In the genomic region with DNA sequence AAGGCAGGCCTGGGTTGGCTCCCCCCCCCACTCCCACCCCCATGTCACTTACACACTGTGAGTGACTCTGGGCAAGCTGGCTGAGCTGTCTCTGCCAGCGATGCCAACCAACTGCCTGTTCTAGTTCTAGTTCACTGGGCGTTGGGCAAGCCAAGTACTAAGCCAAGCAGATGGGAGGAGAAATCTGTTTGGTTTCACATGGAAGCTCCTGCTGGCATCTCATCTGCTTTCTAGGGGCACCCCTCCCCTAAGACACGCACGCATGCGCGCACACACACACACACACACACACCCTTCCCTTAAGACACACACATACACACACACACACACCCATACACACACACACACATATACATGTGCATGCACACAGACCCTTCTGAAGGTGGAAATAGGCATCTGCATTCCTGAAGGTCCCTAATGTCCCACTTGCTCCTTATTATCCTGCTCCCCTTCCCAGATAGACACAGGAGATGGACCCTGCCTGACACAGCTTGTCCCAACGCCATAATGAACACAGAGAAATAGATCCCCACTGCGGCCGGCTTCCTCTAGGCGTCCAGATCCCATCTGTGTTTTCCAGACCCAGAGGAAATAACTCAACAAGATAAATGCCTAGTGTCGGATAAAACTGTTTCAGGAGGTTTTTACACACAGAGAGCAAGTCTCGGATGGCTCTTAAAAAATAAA, we compare ENCODE assay signal across 13 mouse cellular contexts. TPM values are rescaled to one million over a fixed set of nuclear protein-coding genes. Genes with fewer than 3 reads are reported as not detected.
A peak's percentile ranks its signal among the peaks of the same experiment; 100 is the strongest.
DNase-seq lines count a peak whose midpoint lies in the region; ATAC-seq and TF ChIP-seq lines count a peak whose summit lies in the region.
"Had no signal": no experiment of that assay in that cellular context is flagged by ENCODE, and none has a peak within 500 bp of the region (broad histone marks: within the 10 kb centered on the region; RNA-seq: fewer than 3 reads in every experiment).

No protein-coding gene starts in this region.

- no peak overlapping the region for H3K4me3 ChIP-seq in hindbrain, embryonic 15.5 days
- H3K4me3 ChIP-seq in hindbrain, embryonic 12.5 days: no peak overlapping the region
- H3K4me3 ChIP-seq: liver, embryonic 13.5 days; midbrain, embryonic 10.5 days had no signal

- 0 out of 2 replicates have a peak overlapping the region, but pooled peaks have one; percentile 10 for H3K4me2 ChIP-seq in hindbrain, embryonic 15.5 days
- no peak overlapping the region for H3K4me2 ChIP-seq in hindbrain, embryonic 12.5 days (replicated peaks)
- H3K4me2 ChIP-seq: liver, embryonic 13.5 days had no signal

- no peaks in the 10 kb centered on the region for H3K4me1 ChIP-seq in hindbrain, embryonic 15.5 days (replicated peaks)
- H3K4me1 ChIP-seq in hindbrain, embryonic 12.5 days: peaks cover 6% of the 10 kb centered on the region; the same call in 1 of the 2 replicates
- H3K4me1 ChIP-seq: liver, embryonic 13.5 days; midbrain, embryonic 10.5 days had no signal

- WGBS in hindbrain, embryonic 15.5 days: 70% methylated on average over 12 of the region's 12 CpGs
- whole genome bisulfite sequencing in hindbrain, embryonic 12.5 days: 83% methylated on average over 12 of the region's 12 CpGs

- TF ChIP-seq POLR2A in brain, embryonic 14.5 days (IDR thresholded peaks at IDR 0.05; ENCODE audit: borderline replicate concordance, extremely low read depth, insufficient read depth, insufficient read length, poor library complexity, severe bottlenecking): no peak

- H3K27me3 ChIP-seq in hindbrain, embryonic 15.5 days: no peaks in the 10 kb centered on the region
- H3K27me3 ChIP-seq in hindbrain, embryonic 12.5 days: no peaks in the 10 kb centered on the region
- H3K27me3 ChIP-seq: liver, embryonic 13.5 days had no signal

- no peaks in the 10 kb centered on the region for H3K36me3 ChIP-seq in hindbrain, embryonic 15.5 days
- H3K36me3 ChIP-seq in hindbrain, embryonic 12.5 days: no peaks in the 10 kb centered on the region
- H3K36me3 ChIP-seq: liver, embryonic 13.5 days; midbrain, embryonic 10.5 days had no signal

- H3K27ac ChIP-seq in hindbrain, embryonic 15.5 days (replicated peaks): no peak overlapping the region
- H3K27ac ChIP-seq in hindbrain, embryonic 12.5 days: no peak overlapping the region
- H3K27ac ChIP-seq: liver, embryonic 13.5 days; midbrain, embryonic 10.5 days had no signal

- no peak for TF ChIP-seq CTCF in brain, embryonic 14.5 days (IDR thresholded peaks at IDR 0.05; ENCODE audit: borderline replicate concordance, extremely low read depth, insufficient read depth, insufficient read length)

- no peaks in the 10 kb centered on the region for H3K9me3 ChIP-seq in hindbrain, embryonic 15.5 days
- no peaks in the 10 kb centered on the region for H3K9me3 ChIP-seq in hindbrain, embryonic 12.5 days (replicated peaks)
- H3K9me3 ChIP-seq: liver, embryonic 13.5 days; midbrain, embryonic 10.5 days had no signal

- H3K9ac ChIP-seq in hindbrain, embryonic 15.5 days: no peak overlapping the region
- no peak overlapping the region for H3K9ac ChIP-seq in hindbrain, embryonic 12.5 days
- H3K9ac ChIP-seq: liver, embryonic 13.5 days had no signal

- DNase-seq in brain, embryonic 14.5 days (ENCODE audit: low read depth): peak; percentile 72
- peak; percentile 84 to 85 for DNase-seq in cerebellum, postnatal 36 days
- peak; percentile 19 to 25 for DNase-seq in left cerebral cortex, adult 18-20 months (ENCODE audit: low spot score in 2 of 2)
- no peak for DNase-seq in MN1 (ENCODE audit: low spot score)
- no peak for DNase-seq in urinary bladder, adult 2 months (ENCODE audit: low spot score)
- DNase-seq in yolk sac, embryonic 10.5 days (ENCODE audit: low spot score): no peak
- DNase-seq: gastrocnemius, postnatal 10 days; liver, embryonic 13.5 days; thymus, postnatal 4 days had no signal

- ATAC-seq in hindbrain, embryonic 15.5 days (ENCODE audit: low FRiP score, low read depth): peak; percentile 81
- ATAC-seq in hindbrain, embryonic 12.5 days (ENCODE audit: low FRiP score): no peak

RNA-seq across cellular contexts. Expression of gene Myrfl, which starts 25.2 kb away (rescaled TPM):
- polyA plus RNA-seq in hindbrain, embryonic 15.5 days (2015; fragmentation: Nextera tagmentation; extraction: Ambion mirVana): 0.10 and 0.13 TPM in 2 replicates
- polyA plus RNA-seq in hindbrain, embryonic 12.5 days (2016; fragmentation: Nextera tagmentation; extraction: Ambion mirVana): 0.17 TPM in 1 of 2 replicates, not detected in the other
- 0.05 and 0.10 TPM in 2 replicates for polyA plus RNA-seq in brain, embryonic 14.5 days (2012; rRNA removed)
- under 1 TPM; 0.14 TPM for total RNA-seq in left cerebral cortex, adult 18-20 months (2021)
- polyA plus RNA-seq in urinary bladder, adult 2 months (2012; rRNA removed): not detected in 2 replicates
- total RNA-seq: adrenal gland, adult 18-20 months had no signal
- polyA plus RNA-seq: liver, embryonic 13.5 days had no signal

Comparison
In these comparisons a context has a peak if more than half of its experiments do, and no peak if none do; other contexts are left out.
1. DNase-seq: peak in brain, embryonic 14.5 days (single experiment), cerebellum, postnatal 36 days (2 of 2) and left cerebral cortex, adult 18-20 months (2 of 2); none in MN1 (single experiment), urinary bladder, adult 2 months (single experiment) and yolk sac, embryonic 10.5 days (single experiment).